Mouse (Mus musculus) embryonic facial prominence, embryonic 10.5 days (tissue): ENCODE results near the gene Abhd16a. TPM values are rescaled to one million over a fixed set of nuclear protein-coding genes. Genes with fewer than 3 reads are reported as not detected.

ENCODE experiments used
- DNase-seq: peaks from one replicate; pipeline ENCODE4 v3.0.0-alpha.2; 2017; ENCODE audit warnings: low spot score
- H3K27ac ChIP-seq: fragments of 300-500 bp; sonication (generic); replicated peaks from 2 replicates; pipeline ENCODE4 v1.5.1; 2016; ENCODE audit warnings: mild to moderate bottlenecking
- H3K27me3 ChIP-seq: fragments of 300-500 bp; sonication (generic); replicated peaks from 2 replicates; pipeline ENCODE4 v1.6.1; 2016; ENCODE audit warnings: low read depth, mild to moderate bottlenecking; ENCODE audit not compliant: poor library complexity, severe bottlenecking
- H3K36me3 ChIP-seq: fragments of 300-500 bp; sonication (generic); replicated peaks from 2 replicates; pipeline ENCODE4 v1.6.1; 2016; ENCODE audit warnings: mild to moderate bottlenecking, moderate library complexity
- H3K4me1 ChIP-seq: fragments of 300-500 bp; sonication (generic); 2 replicates; pipeline ENCODE4 v1.6.1; 2016
- H3K4me3 ChIP-seq: fragments of 300-500 bp; sonication (generic); 2 replicates; pipeline ENCODE4 v1.5.1; 2016; ENCODE audit warnings: mild to moderate bottlenecking, moderate library complexity
- H3K9me3 ChIP-seq: fragments of 300-500 bp; sonication (generic); 2 replicates; pipeline ENCODE4 v1.6.1; 2016; ENCODE audit warnings: mild to moderate bottlenecking
- WGBS: fragments of 180-500 bp; shearing (Covaris S2); methylation state at CpG from one replicate; pipeline ENCODE4 v1.1.7; 2016; 5-methylcytosine and 5-hydroxymethylcytosine counted together
- polyA plus RNA-seq: library from polyadenylated mRNA; unstranded; fragments of >200 nt; fragmentation: Nextera tagmentation; extraction: Ambion mirVana; gene quantifications from 2 replicates; pipeline ENCODE4 v1.2.1, GENCODE M21; 2016

Abhd16a gene
- polyA plus RNA-seq, 1 experiment from 2014 or later, result 59.4 TPM

DNA sequence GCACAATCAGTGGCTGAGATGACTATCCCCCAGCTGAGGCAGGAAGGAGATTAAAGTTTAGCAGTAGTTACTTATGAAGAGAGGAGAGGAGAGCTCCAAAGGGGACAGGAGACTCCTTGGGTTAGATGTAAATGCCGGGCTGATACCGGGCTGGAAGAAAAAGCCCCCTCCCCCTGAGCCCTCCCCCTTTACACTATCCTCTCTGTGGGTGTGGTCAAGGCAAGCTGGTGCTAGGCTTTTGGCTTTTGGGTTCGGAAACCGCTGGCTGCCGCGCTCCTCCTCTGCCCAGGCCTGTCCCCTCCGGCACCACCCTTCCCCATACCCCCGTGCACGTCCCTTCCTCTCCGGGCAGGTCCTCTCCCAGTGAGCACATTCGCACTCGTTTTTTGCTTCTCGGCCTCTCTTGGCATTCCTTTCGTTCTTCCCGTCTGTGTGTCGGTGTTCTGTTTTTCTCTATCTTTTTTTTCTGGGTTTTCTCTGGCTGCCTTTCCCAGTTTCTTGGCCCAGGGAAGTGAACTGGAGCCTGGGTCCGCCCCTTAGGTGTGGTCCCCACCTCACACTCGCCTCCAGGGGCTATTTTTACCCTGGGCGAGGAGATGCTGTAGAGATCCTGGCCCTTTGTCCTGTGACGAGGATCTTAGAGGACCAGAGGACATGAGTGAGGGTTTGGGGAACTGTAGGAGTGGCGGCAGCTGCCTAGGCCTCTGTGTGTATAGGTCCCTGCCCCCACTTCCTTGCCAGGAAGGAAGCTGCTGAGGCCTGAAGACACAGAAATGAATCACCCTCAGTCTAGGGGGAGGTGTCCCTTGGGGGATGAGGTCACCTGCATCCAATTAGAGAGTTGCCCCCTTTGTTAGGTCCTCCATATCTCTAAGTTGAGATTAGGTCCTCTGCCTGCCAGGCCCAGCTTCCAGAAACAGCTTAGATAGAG lies 37.6 kb upstream of the Abhd16a start:
- peak; percentile 81 for DNase-seq
- H3K4me3 ChIP-seq, result peak overlapping the region; percentile 83
- H3K27ac ChIP-seq, result peak overlapping the region; percentile 97
- no peaks in the 10 kb centered on the region for H3K9me3 ChIP-seq
- H3K36me3 ChIP-seq, result peaks cover 47% of the 10 kb centered on the region
- H3K4me1 ChIP-seq, result peaks cover 64% of the 10 kb centered on the region
- no peaks in the 10 kb centered on the region for H3K27me3 ChIP-seq
- 1% methylated on average over 21 of the region's 21 CpGs for WGBS

DNA sequence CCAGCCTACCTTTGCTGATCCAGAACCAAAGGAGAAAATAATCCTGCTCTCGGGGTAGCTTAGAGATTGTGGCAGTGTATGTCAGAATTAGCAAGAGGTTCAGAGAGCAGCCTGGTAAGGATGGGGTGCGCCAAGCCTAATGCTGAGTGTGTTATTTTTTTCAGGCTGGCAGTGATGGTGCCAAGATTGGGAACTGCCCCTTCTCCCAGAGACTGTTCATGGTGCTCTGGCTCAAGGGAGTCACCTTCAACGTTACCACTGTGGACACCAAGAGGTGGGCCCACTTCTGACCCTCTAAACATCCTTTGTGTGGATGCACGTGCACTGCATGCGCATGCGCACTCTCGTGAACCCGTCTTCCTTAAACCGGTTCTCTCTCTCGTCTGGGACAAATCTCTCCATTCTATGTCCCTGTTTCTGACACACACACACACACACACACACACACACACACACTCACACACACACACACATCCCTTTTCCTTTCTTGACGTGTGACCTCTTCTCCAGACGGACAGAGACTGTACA lies 36.7 kb upstream of the Abhd16a start:
- Histone ChIP-seq H3K27me3 (no peaks in the 10 kb centered on the region), H3K4me1 (peaks cover 55% of the 10 kb centered on the region), H3K9me3 (no peaks in the 10 kb centered on the region), H3K4me3 (peak overlapping the region; percentile 83), H3K36me3 (peaks cover 56% of the 10 kb centered on the region), H3K27ac (peak overlapping the region; percentile 97)
- no peak for DNase-seq
- 80% methylated on average over 12 of the region's 12 CpGs for WGBS

DNA sequence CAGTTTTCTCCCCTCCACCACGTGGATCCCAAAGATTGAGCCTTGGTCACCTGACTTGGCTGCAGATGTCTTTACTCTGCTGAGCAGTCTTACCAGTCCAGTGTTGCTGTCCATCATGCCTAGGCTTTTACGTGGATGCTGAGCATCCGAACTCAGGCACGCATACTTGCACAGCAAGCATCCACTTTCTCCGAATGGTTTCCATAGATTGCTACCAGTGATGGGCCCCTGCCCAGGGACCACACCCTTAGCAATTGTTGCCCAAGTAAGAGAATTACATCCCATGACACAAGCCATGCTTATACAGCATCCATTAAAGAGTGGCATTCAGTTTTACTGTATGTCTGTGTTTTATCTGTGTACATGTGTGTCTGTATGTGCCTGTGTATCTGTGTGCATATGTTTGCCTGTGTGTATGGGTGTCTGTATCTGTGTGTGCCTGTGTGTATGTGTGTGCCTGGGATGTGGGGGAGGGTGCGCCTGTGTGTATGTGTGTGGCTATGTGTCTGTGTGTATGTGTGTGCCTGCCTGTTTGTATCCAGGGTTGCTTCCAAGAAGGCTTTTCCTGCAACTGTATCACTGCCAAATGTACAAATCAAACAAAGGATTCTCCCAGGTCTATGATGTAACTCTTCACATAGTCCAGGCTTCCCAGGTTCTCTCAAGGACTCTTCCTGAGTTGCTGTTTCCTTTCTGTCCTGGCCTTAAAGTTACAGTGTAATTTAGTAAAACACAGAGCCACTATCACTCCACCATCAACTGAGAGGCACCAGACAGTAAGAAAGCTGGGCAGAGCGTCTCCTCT lies 33.2 kb upstream of the Abhd16a start:
- no peak overlapping the region for H3K27ac ChIP-seq
- no peak for DNase-seq
- no peaks in the 10 kb centered on the region for H3K27me3 ChIP-seq
- peaks cover 48% of the 10 kb centered on the region for H3K4me1 ChIP-seq
- 92% methylated on average over 7 of the region's 7 CpGs for WGBS
- peaks cover 77% of the 10 kb centered on the region for H3K36me3 ChIP-seq
- no peaks in the 10 kb centered on the region for H3K9me3 ChIP-seq
- no peak overlapping the region for H3K4me3 ChIP-seq

DNA sequence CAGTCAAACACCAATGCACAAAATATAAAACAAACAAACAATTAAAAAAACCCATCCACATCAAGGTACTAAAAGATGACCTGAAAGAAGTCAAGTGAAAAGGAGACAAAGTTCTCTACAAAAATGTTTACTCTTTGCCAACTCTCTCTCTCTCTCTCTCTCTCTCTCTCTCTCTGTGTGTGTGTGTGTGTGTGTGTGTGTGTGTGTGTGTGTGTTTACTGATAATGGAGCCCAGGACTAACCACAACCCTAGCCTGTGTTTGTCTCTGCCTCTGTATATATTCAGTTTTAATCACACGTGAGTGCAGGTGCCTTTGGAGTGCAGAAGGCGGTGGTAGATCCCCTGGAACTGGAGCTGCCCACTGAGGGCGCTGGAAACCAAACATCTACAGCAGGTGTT lies 32.0 kb upstream of the Abhd16a start:
- no peak overlapping the region for H3K27ac ChIP-seq
- H3K4me1 ChIP-seq, result peaks cover 45% of the 10 kb centered on the region
- peaks cover 84% of the 10 kb centered on the region for H3K36me3 ChIP-seq
- H3K9me3 ChIP-seq, result no peaks in the 10 kb centered on the region
- H3K4me3 ChIP-seq, result 0 out of 2 replicates have a peak overlapping the region, but pooled peaks have one; percentile 1
- H3K27me3 ChIP-seq, result no peaks in the 10 kb centered on the region
- no peak for DNase-seq
- WGBS, result 82% methylated on average over 3 of the region's 3 CpGs

DNA sequence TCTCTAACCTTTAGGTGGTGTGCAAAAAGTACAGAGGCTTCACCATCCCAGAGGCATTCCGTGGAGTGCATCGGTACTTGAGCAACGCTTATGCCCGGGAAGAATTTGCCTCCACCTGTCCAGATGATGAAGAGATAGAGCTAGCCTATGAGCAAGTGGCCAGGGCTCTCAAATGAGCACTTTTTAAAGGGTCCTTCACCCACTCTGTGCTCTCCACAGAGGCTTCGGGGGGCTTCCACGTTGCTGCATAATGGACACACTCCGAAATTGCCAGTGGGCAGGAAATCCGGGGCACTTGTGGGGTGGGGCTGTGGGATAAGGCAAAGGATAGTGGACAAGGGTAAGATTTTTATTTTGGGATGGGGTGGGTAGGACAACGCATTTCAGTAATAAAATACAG lies 30.7 kb upstream of the Abhd16a start:
- peak overlapping the region; percentile 98 for H3K27ac ChIP-seq
- peaks cover 83% of the 10 kb centered on the region for H3K36me3 ChIP-seq
- no peaks in the 10 kb centered on the region for H3K9me3 ChIP-seq
- peaks cover 35% of the 10 kb centered on the region for H3K4me1 ChIP-seq
- peaks cover 8% of the 10 kb centered on the region for H3K27me3 ChIP-seq
- WGBS, result 70% methylated on average over 9 of the region's 9 CpGs
- peak overlapping the region; percentile 89 for H3K4me3 ChIP-seq
- DNase-seq, result no peak

DNA sequence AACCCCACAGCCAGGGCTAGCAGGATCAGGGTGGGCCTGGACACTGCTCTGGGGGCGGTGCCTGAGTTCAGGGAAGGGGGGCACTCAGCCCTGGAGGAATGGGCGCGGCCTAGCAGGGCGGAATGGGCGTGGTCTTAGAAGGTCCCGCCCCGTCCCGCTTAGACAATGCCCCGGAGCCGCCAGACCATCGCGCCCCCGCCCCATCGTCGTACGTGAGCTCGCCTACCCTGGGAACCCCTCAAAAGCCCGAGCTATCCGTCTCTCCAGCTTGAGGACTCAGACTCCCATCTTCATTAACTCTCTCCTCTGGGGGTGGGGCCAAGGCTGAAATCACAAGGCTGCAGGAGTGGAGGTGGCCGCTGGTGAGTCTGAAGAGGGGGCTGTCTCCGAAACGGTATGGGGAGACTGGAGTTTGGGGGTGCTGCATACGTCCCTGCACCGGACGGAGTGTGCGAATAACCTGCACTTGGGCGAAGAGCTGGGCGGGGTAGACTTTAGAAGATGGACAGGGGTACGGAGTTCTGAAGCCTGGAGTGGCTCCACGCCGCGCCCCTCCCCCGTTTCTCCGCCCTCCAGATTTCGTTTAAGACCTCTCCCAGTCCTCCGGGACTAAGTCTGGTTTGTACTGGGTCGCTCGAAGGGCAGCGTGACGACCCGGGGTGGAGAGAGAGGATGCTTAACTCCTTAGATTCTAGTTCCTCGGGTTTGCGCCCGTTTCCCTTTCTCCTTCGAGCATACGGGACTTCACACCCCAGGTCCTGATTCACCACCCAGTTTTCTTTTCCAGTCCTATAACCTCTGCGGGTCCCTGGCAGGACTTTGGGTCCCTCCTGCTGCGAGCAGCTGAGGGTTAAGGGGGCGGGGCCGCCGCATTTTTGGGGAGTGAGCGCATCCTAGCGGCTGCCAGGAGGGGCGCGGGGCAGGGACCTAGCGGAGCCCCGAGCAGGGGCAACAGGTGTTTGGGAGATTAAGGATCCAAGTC lies 29.9 kb upstream of the Abhd16a start, which contains the start of gene Ddah2:
TSS of gene Ddah2 (plus strand) at position 125 of the 982 bp plus-strand sequence.
- Histone ChIP-seq H3K27ac (peak within 1 kb of the TSS; percentile 98), H3K4me3 (peak within 1 kb of the TSS; percentile 89), H3K9me3 (no peaks in the 10 kb centered on the region), H3K36me3 (peaks cover 80% of the 10 kb centered on the region), H3K4me1 (peaks cover 40% of the 10 kb centered on the region), H3K27me3 (peaks cover 17% of the 10 kb centered on the region)
- WGBS, result under 1% methylated on average over 57 of the region's 57 CpGs
- DNase-seq, result peak; percentile 97

DNA sequence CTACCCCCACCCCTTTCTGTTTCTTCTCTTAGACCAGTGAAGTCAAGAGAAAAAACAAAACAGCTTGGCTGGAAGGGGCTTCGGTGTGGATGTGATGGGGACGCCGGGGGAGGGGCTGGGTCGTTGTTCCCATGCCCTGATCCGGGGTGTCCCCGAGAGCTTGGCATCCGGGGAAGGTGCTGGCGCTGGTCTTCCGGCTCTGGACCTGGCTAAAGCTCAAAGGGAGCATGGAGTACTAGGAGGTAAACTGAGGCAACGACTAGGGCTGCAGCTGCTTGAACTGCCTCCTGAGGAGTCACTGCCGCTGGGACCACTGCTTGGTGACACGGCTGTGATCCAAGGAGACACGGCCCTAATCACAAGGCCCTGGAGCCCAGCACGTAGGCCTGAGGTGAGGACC lies 29.0 kb upstream of the Abhd16a start:
- DNase-seq, result no peak
- WGBS, result 35% methylated on average over 14 of the region's 14 CpGs

DNA sequence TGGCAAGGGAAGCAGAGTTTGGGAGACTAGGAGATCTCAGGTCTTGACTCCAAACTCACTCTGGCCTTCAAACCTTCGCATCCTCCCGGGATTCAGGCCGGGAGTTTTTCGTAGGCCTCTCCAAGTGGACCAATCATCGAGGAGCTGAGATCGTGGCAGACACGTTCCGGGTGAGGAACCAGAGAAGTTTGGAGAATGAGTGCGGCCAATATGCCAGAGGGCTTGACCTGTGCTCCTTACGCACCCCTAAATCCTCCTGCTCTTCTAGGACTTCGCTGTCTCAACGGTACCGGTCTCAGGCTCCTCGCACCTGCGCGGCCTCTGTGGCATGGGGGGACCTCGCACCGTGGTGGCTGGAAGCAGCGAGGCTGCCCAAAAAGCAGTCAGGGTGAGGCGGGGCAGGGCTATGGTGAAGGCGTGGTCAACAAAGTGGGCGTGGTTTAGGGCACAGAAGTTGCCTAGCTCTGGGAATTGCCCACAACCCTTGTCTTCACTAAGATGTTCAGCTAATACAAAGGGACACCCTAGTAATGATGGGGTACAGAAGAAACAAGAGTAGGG lies 28.2 kb upstream of the Abhd16a start:
- H3K36me3 ChIP-seq, result peaks cover 64% of the 10 kb centered on the region
- 58% methylated on average over 22 of the region's 22 CpGs for WGBS
- DNase-seq, result no peak
- no peak overlapping the region for H3K27ac ChIP-seq
- H3K4me1 ChIP-seq, result peaks cover 56% of the 10 kb centered on the region
- H3K27me3 ChIP-seq, result peaks cover 33% of the 10 kb centered on the region
- H3K9me3 ChIP-seq, result no peaks in the 10 kb centered on the region
- H3K4me3 ChIP-seq, result peak overlapping the region; percentile 89

More for the DNA sequence above, 29.0 kb upstream of the Abhd16a start:
- peak overlapping the region; percentile 89 for H3K4me3 ChIP-seq
- H3K27ac ChIP-seq, result peak overlapping the region; percentile 98
- peaks cover 71% of the 10 kb centered on the region for H3K36me3 ChIP-seq
- peaks cover 49% of the 10 kb centered on the region for H3K4me1 ChIP-seq
- peaks cover 25% of the 10 kb centered on the region for H3K27me3 ChIP-seq
- no peaks in the 10 kb centered on the region for H3K9me3 ChIP-seq

DNA sequence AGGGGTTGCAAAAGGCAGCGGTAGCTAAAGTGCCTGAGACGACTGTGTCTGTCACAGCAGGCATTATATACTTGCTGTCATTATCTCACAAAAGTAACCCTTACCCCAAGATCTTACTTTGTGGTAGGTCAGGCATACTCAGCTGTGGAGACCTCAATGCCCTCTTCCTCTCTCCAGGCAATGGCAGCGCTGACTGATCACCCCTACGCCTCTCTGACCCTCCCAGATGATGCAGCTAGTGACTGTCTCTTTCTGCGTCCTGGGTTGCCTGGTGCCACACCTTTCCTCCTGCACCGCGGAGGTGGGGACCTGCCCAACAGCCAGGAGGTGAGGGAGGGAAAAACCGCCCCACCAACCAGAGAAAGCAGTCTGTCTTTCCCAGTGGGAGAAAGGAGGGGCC lies 27.8 kb upstream of the Abhd16a start:
- peak overlapping the region; percentile 89; the same call in 1 of the 2 replicates for H3K4me3 ChIP-seq
- no peak overlapping the region for H3K27ac ChIP-seq
- no peak for DNase-seq
- H3K36me3 ChIP-seq, result peaks cover 59% of the 10 kb centered on the region
- H3K27me3 ChIP-seq, result peaks cover 38% of the 10 kb centered on the region
- 80% methylated on average over 8 of the region's 8 CpGs for WGBS
- no peaks in the 10 kb centered on the region for H3K9me3 ChIP-seq
- peaks cover 59% of the 10 kb centered on the region for H3K4me1 ChIP-seq

DNA sequence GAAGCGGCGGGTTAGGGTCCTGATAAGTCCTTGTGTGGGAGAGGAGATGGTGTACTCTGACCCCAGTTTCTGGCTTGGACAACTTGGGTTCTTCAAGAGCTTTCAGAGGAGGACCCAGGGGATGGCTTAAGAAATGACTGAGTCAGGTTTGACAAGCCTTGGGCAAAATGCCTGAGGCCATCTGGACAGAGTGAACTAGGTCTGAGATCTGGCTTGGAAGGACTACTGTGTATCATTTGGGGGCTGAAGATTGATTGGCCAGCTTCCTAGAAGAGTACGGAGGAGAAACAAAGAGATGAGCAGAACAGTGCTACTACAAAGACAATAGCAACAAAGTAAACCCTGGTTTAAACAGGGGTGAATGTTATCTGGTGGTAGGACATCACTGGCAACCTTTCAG lies 25.6 kb upstream of the Abhd16a start:
- peaks cover 51% of the 10 kb centered on the region for H3K4me1 ChIP-seq
- DNase-seq, result no peak
- H3K9me3 ChIP-seq, result no peaks in the 10 kb centered on the region
- H3K27me3 ChIP-seq, result peaks cover 59% of the 10 kb centered on the region
- no peak overlapping the region for H3K27ac ChIP-seq
- peaks cover 37% of the 10 kb centered on the region for H3K36me3 ChIP-seq
- peak overlapping the region; percentile 58; the same call in 1 of the 2 replicates for H3K4me3 ChIP-seq
- 92% methylated on average over 3 of the region's 3 CpGs for WGBS

DNA sequence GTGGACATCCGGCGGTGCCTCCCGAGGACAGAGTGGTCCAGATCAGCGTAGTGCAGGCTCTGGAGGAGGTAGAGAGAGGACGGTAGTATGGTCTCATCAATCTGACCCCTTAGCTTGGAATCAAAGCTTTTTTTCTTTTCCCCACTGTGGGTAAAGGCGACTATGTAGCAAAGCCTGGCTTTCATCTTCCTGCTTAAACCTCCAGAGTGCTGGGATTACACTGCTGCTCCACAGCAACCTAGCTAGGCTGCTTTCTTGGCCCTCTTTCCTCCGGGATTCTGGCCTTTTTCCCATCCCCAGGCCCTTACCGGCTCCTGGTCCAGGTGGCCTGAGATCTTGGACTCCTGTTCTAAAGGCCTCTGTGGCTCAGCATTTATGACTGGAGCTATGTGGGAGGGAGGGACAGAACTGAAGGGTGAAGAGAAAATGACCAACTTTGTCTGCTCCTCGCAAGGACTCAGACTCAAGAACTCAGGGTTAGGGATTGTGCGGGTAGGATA lies 24.6 kb upstream of the Abhd16a start:
- WGBS, result 31% methylated on average over 10 of the region's 10 CpGs
- H3K9me3 ChIP-seq, result no peaks in the 10 kb centered on the region
- H3K4me1 ChIP-seq, result peaks cover 47% of the 10 kb centered on the region
- no peak for DNase-seq
- H3K27me3 ChIP-seq, result peaks cover 65% of the 10 kb centered on the region
- peak overlapping the region; percentile 58 for H3K4me3 ChIP-seq
- H3K27ac ChIP-seq, result peak overlapping the region; percentile 70; the same call in 1 of the 2 replicates
- H3K36me3 ChIP-seq, result peaks cover 37% of the 10 kb centered on the region
